Mouse (Mus musculus): ENCODE results near the gene Kank2.

DNA sequence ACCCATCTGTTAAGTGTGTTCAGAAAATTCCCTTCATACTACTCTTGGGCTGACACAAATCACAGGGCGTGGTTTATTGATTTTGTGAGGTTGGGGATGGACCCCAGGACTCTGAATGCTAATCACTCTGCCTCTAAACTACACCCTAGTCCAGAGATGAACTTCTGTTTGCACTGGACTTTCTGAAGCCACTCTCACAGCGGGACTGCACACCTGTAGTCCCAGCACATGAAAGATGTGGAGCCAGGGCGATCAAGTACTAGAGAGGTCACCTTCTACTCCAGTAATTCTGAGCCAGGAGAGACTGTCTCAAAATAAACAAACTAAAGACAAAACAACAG, 436 bp upstream of the Kank2 start:
- TF ChIP-seq CTCF (IDR thresholded peaks at IDR 0.05; ENCODE audit: borderline replicate concordance, insufficient read depth, low read depth, low read length) (no peak), POLR2A (IDR thresholded peaks at IDR 0.05; ENCODE audit: borderline replicate concordance, insufficient read depth, low read length) (no peak)

Data from cerebellum, adult 2 months (tissue).